Comparison of ENCODE assay signal across 8 mouse cellular contexts in the genomic region with DNA sequence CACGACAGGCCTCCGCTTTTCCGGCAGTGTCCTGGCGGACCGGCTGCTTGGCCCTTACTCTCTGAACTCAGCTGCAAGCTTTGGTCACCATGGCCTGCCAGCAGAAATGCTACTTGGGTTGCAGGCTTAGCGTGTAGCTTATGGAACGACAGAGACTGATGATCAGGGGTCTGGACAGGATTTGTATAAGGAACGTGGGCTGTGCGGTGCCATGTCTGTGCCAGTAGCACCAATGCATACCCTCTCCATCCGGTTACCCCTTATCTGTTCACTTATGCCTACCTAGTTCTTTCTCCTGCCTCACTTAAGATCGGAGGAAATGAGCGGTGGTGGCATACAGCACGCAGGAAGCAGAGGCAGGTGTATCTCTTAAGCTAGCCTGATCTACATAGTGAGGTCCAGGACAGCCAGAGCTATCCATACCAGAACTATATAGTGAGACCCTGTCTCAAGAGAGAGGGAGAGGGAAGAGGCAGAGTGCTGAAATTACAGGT. TPM values are rescaled to one million over a fixed set of nuclear protein-coding genes. Genes with fewer than 3 reads are reported as not detected.
DNase-seq lines count a peak whose midpoint lies in the region; ATAC-seq and TF ChIP-seq lines count a peak whose summit lies in the region.

No protein-coding gene starts in this region.

- peak overlapping the region; percentile 84 for H3K4me2 ChIP-seq in kidney, embryonic 14.5 days (replicated peaks; ENCODE audit: low read depth, low read length)
- peak overlapping the region; percentile 81 for H3K4me2 ChIP-seq in hindbrain, embryonic 13.5 days
- H3K4me2 ChIP-seq in midbrain, embryonic 12.5 days (replicated peaks), result peak overlapping the region; percentile 53

- H3K4me3 ChIP-seq in kidney, embryonic 14.5 days (ENCODE audit: low read length), result peak overlapping the region; percentile 54
- peak overlapping the region; percentile 68 for H3K4me3 ChIP-seq in bone marrow, adult 2 months (replicated peaks; ENCODE audit: control insufficient read depth, low read depth, low read length)
- peak overlapping the region; percentile 53 for H3K4me3 ChIP-seq in hindbrain, embryonic 13.5 days
- H3K4me3 ChIP-seq in midbrain, embryonic 12.5 days, result peak overlapping the region; percentile 47

- no peak for DNase-seq in kidney, postnatal 25 days
- no peak for DNase-seq in left cerebral cortex, adult 18-20 months (ENCODE audit: low spot score in 2 of 2)
- DNase-seq in adrenal gland, adult 8-10 months, result no peak
- no peak for DNase-seq in adrenal gland, postnatal 25 days

- no peaks in the 10 kb centered on the region for H3K9me3 ChIP-seq in kidney, embryonic 14.5 days (ENCODE audit: control insufficient read depth, low read length)
- no peaks in the 10 kb centered on the region for H3K9me3 ChIP-seq in hindbrain, embryonic 13.5 days
- H3K9me3 ChIP-seq in midbrain, embryonic 12.5 days, result no peaks in the 10 kb centered on the region

- no peak for TF ChIP-seq POLR2A in bone marrow, adult 2 months (IDR thresholded peaks at IDR 0.05; ENCODE audit: borderline replicate concordance, control insufficient read depth, low read depth, low read length)

- H3K27ac ChIP-seq in kidney, embryonic 14.5 days (ENCODE audit: low read depth, low read length), result peak overlapping the region; percentile 93
- H3K27ac ChIP-seq in bone marrow, adult 2 months (ENCODE audit: control insufficient read depth, insufficient read depth, low read depth, low read length, poor library complexity), result peak overlapping the region; percentile 65
- peak overlapping the region; percentile 96 for H3K27ac ChIP-seq in hindbrain, embryonic 13.5 days
- peak overlapping the region; percentile 90 for H3K27ac ChIP-seq in midbrain, embryonic 12.5 days (replicated peaks)

- 28% methylated on average over 13 of the region's 13 CpGs for WGBS in kidney, embryonic 14.5 days
- WGBS in bone marrow, adult 2 months, result 14% methylated on average over 13 of the region's 13 CpGs
- 29% methylated on average over 13 of the region's 13 CpGs for WGBS in hindbrain, embryonic 13.5 days
- WGBS in midbrain, embryonic 12.5 days, result 28% methylated on average over 13 of the region's 13 CpGs

- no peaks in the 10 kb centered on the region for H3K27me3 ChIP-seq in kidney, embryonic 14.5 days (ENCODE audit: control insufficient read depth, insufficient read depth, low read length)
- no peaks in the 10 kb centered on the region for H3K27me3 ChIP-seq in hindbrain, embryonic 13.5 days
- no peaks in the 10 kb centered on the region for H3K27me3 ChIP-seq in midbrain, embryonic 12.5 days

- ATAC-seq in kidney, embryonic 14.5 days (ENCODE audit: low FRiP score, low TSS enrichment), result no peak; the same call in 1 of the 2 replicates
- ATAC-seq in hindbrain, embryonic 13.5 days (ENCODE audit: low FRiP score), result peak; percentile 0; the same call in 1 of the 2 replicates
- ATAC-seq in midbrain, embryonic 12.5 days (ENCODE audit: low FRiP score, low read depth), result no peak

- H3K4me1 ChIP-seq in kidney, embryonic 14.5 days (ENCODE audit: control insufficient read depth, insufficient read depth, low read length), result peaks cover 13% of the 10 kb centered on the region
- peaks cover 3% of the 10 kb centered on the region for H3K4me1 ChIP-seq in bone marrow, adult 2 months (ENCODE audit: control insufficient read depth, insufficient read depth, low read length)
- peaks cover 39% of the 10 kb centered on the region for H3K4me1 ChIP-seq in hindbrain, embryonic 13.5 days (replicated peaks)
- H3K4me1 ChIP-seq in midbrain, embryonic 12.5 days, result peaks cover 31% of the 10 kb centered on the region

- no peak for TF ChIP-seq CTCF in bone marrow, adult 2 months (IDR thresholded peaks at IDR 0.05; ENCODE audit: control insufficient read depth, insufficient read depth, low read length)

- H3K9ac ChIP-seq in kidney, embryonic 14.5 days (ENCODE audit: low read depth, low read length), result peak overlapping the region; percentile 82
- peak overlapping the region; percentile 85 for H3K9ac ChIP-seq in hindbrain, embryonic 13.5 days
- peak overlapping the region; percentile 64 for H3K9ac ChIP-seq in midbrain, embryonic 12.5 days (replicated peaks)

- peaks cover 1% of the 10 kb centered on the region; the same call in 1 of the 2 replicates for H3K36me3 ChIP-seq in kidney, embryonic 14.5 days (ENCODE audit: control insufficient read depth, insufficient read depth, low read length)
- H3K36me3 ChIP-seq in hindbrain, embryonic 13.5 days, result peaks cover 6% of the 10 kb centered on the region
- H3K36me3 ChIP-seq in midbrain, embryonic 12.5 days, result 0 out of 2 replicates have a peak, but pooled peaks cover 5% of the 10 kb centered on the region

RNA-seq across cellular contexts. Expression of a gene that starts 0.9 kb away (rescaled TPM):
- 223 and 304 TPM in 2 replicates for polyA plus RNA-seq in kidney, embryonic 14.5 days (2014; fragmentation: Nextera tagmentation; extraction: Ambion mirVana)
- 54.6 and 95.7 TPM in 2 replicates for polyA plus RNA-seq in bone marrow, adult 2 months (2011; ENCODE audit: insufficient read depth, insufficient read length, low replicate concordance, missing spikeins)
- polyA plus RNA-seq in hindbrain, embryonic 13.5 days (2015; fragmentation: Nextera tagmentation; extraction: Ambion mirVana), result 233 and 239 TPM in 2 replicates
- 315 and 316 TPM in 2 replicates for polyA plus RNA-seq in midbrain, embryonic 12.5 days (2016; fragmentation: Nextera tagmentation; extraction: Ambion mirVana)
- 100 to 1,000 TPM; 211 to 217 TPM for total RNA-seq in left cerebral cortex, adult 18-20 months (2021)
- total RNA-seq in adrenal gland, adult 8-10 months (2022), result 100 to 1,000 TPM; 129 to 273 (median 162) TPM
- 158 and 239 TPM in 2 replicates for total RNA-seq in adrenal gland, postnatal 25 days (2021)

RNA-seq across cellular contexts. Expression of a gene that starts 15.9 kb away (rescaled TPM):
- polyA plus RNA-seq in kidney, embryonic 14.5 days (2014; fragmentation: Nextera tagmentation; extraction: Ambion mirVana), result 9.9 and 10.7 TPM in 2 replicates
- 4.8 and 6.2 TPM in 2 replicates for polyA plus RNA-seq in bone marrow, adult 2 months (2011; ENCODE audit: insufficient read depth, insufficient read length, low replicate concordance, missing spikeins)
- 4.2 and 5.3 TPM in 2 replicates for polyA plus RNA-seq in hindbrain, embryonic 13.5 days (2015; fragmentation: Nextera tagmentation; extraction: Ambion mirVana)
- polyA plus RNA-seq in midbrain, embryonic 12.5 days (2016; fragmentation: Nextera tagmentation; extraction: Ambion mirVana), result 3.0 and 3.3 TPM in 2 replicates
- total RNA-seq in left cerebral cortex, adult 18-20 months (2021), result 10 to 100 TPM; 15.0 to 16.6 TPM
- 10 to 100 TPM; 27.7 to 64.8 (median 40.3) TPM for total RNA-seq in adrenal gland, adult 8-10 months (2022)
- total RNA-seq in adrenal gland, postnatal 25 days (2021), result 42.7 and 52.1 TPM in 2 replicates

RNA-seq across cellular contexts. Expression of a gene that starts 21.4 kb away (rescaled TPM):
- 3.6 and 4.9 TPM in 2 replicates for polyA plus RNA-seq in kidney, embryonic 14.5 days (2014; fragmentation: Nextera tagmentation; extraction: Ambion mirVana)
- 149 and 202 TPM in 2 replicates for polyA plus RNA-seq in bone marrow, adult 2 months (2011; ENCODE audit: insufficient read depth, insufficient read length, low replicate concordance, missing spikeins)
- 4.4 and 5.6 TPM in 2 replicates for polyA plus RNA-seq in hindbrain, embryonic 13.5 days (2015; fragmentation: Nextera tagmentation; extraction: Ambion mirVana)
- 6.5 and 8.2 TPM in 2 replicates for polyA plus RNA-seq in midbrain, embryonic 12.5 days (2016; fragmentation: Nextera tagmentation; extraction: Ambion mirVana)
- total RNA-seq in left cerebral cortex, adult 18-20 months (2021), result 1 to 10 TPM; 4.0 to 4.5 TPM
- total RNA-seq in adrenal gland, adult 8-10 months (2022), result 10 to 100 TPM in 2 of 4 experiments, 1 to 10 TPM in 2; 6.4 to 10.8 (median 8.8) TPM
- 4.2 and 4.4 TPM in 2 replicates for total RNA-seq in adrenal gland, postnatal 25 days (2021)

RNA-seq across cellular contexts. Expression of a gene that starts 44.8 kb away (rescaled TPM):
- 9.7 and 12.1 TPM in 2 replicates for polyA plus RNA-seq in kidney, embryonic 14.5 days (2014; fragmentation: Nextera tagmentation; extraction: Ambion mirVana)
- polyA plus RNA-seq in bone marrow, adult 2 months (2011; ENCODE audit: insufficient read depth, insufficient read length, low replicate concordance, missing spikeins), result 4.6 TPM in 1 of 2 replicates, not detected in the other
- 16.6 and 18.0 TPM in 2 replicates for polyA plus RNA-seq in hindbrain, embryonic 13.5 days (2015; fragmentation: Nextera tagmentation; extraction: Ambion mirVana)
- 12.4 and 12.6 TPM in 2 replicates for polyA plus RNA-seq in midbrain, embryonic 12.5 days (2016; fragmentation: Nextera tagmentation; extraction: Ambion mirVana)
- total RNA-seq in left cerebral cortex, adult 18-20 months (2021), result 10 to 100 TPM; 19.6 to 24.6 TPM
- total RNA-seq in adrenal gland, adult 8-10 months (2022), result 10 to 100 TPM; 11.0 to 18.6 (median 15.0) TPM
- total RNA-seq in adrenal gland, postnatal 25 days (2021), result 15.9 and 19.5 TPM in 2 replicates

RNA-seq across cellular contexts. Expression of a gene that starts 44.8 kb away (rescaled TPM):
- 20.4 and 22.2 TPM in 2 replicates for polyA plus RNA-seq in kidney, embryonic 14.5 days (2014; fragmentation: Nextera tagmentation; extraction: Ambion mirVana)
- polyA plus RNA-seq in bone marrow, adult 2 months (2011; ENCODE audit: insufficient read depth, insufficient read length, low replicate concordance, missing spikeins), result 13.2 and 20.7 TPM in 2 replicates
- 18.6 and 23.8 TPM in 2 replicates for polyA plus RNA-seq in hindbrain, embryonic 13.5 days (2015; fragmentation: Nextera tagmentation; extraction: Ambion mirVana)
- polyA plus RNA-seq in midbrain, embryonic 12.5 days (2016; fragmentation: Nextera tagmentation; extraction: Ambion mirVana), result 18.7 and 19.0 TPM in 2 replicates
- total RNA-seq in left cerebral cortex, adult 18-20 months (2021), result 10 to 100 TPM; 12.2 to 14.2 TPM
- 10 to 100 TPM; 36.6 to 56.0 (median 48.7) TPM for total RNA-seq in adrenal gland, adult 8-10 months (2022)
- total RNA-seq in adrenal gland, postnatal 25 days (2021), result 35.9 and 50.6 TPM in 2 replicates

Comparison
In these comparisons a context has a peak if more than half of its experiments do, and no peak if none do; other contexts are left out.
1. RNA of a gene that starts 21.4 kb away (polyA plus RNA-seq): 149 to 202 TPM in bone marrow, adult 2 months; 6.5 to 8.2 TPM in midbrain, embryonic 12.5 days, 4.4 to 5.6 TPM in hindbrain, embryonic 13.5 days and 3.6 to 4.9 TPM in kidney, embryonic 14.5 days; every median in the first group is over 10 times any median in the second.
2. Peak in every context shown above with its lines, with median percentiles within 50 percentile points of each other: H3K27ac ChIP-seq, H3K4me2 ChIP-seq, H3K4me3 ChIP-seq and H3K9ac ChIP-seq.